Mouse (Mus musculus) adrenal gland (tissue): ENCODE results near the gene Helz2.
"Not testable (repeated sequence)": the region's sequence is repeated elsewhere in the genome, so short reads cannot be mapped to it uniquely, and the experiment has no call there.

Source experiments
- intact Hi-C: fragments of 180-260 bp; cut with DNase I; formaldehyde crosslinking; loops from one replicate; pipeline ENCODE4 v1.15.1; 2025

Gene Helz2

GRCm38 (mm10) chr2:181202422-181202821 is 39.4 kb downstream of the Helz2 start, which contains the start of gene Ptk6:
TSS of gene Ptk6 (minus strand) at chr2:181202789.
- intact Hi-C loops: no loop called here

- intact Hi-C loops: no loop called here
Observed at GRCm38 (mm10) chr2:181201606-181202005, 40.2 kb downstream of the Helz2 start.

- intact Hi-C loops: no loop called here
Observed at GRCm38 (mm10) chr2:181196628-181197300, 45.1 kb downstream of the Helz2 start.

GRCm38 (mm10) chr2:181193044-181193443 is 48.8 kb downstream of the Helz2 start:
- intact Hi-C loops: no loop called here

- intact Hi-C loops: no loop called here
Observed at GRCm38 (mm10) chr2:181191936-181192335, 49.9 kb downstream of the Helz2 start.

GRCm38 (mm10) chr2:181191385-181191784 is 50.4 kb downstream of the Helz2 start:
- intact Hi-C loops: not testable (repeated sequence)

- intact Hi-C loops: loop anchor here (5.0 kb wide), 1 partner anchor 53 kb away; the partner anchor contains the start of gene Helz2
Observed at GRCm38 (mm10) chr2:181189321-181189720, 52.5 kb downstream of the Helz2 start.

- intact Hi-C loops: loop anchor here (5.0 kb wide), 1 partner anchor 54 kb away; the partner anchor contains the start of gene Helz2
Observed at GRCm38 (mm10) chr2:181188681-181189080, 53.1 kb downstream of the Helz2 start.

- intact Hi-C loops: loop anchor here (2.0 to 5.0 kb wide), 2 partner anchors 55 to 147 kb away; partner anchors contain the start of gene Helz2
Observed at GRCm38 (mm10) chr2:181187121-181188000, 54.5 kb downstream of the Helz2 start, which contains the start of gene Ppdpf. TSS of gene Ppdpf (plus strand) at chr2:181187247.

- intact Hi-C loops: loop anchor here (2.0 to 5.0 kb wide), 2 partner anchors 56 to 148 kb away; partner anchors contain the start of gene Helz2
Observed at GRCm38 (mm10) chr2:181186635-181187034, 55.2 kb downstream of the Helz2 start.

- intact Hi-C loops: no loop called here
Observed at GRCm38 (mm10) chr2:181180898-181181297, 60.9 kb downstream of the Helz2 start.

GRCm38 (mm10) chr2:181178471-181178870 is 63.4 kb downstream of the Helz2 start:
- intact Hi-C loops: no loop called here

GRCm38 (mm10) chr2:181178015-181178414 is 63.8 kb downstream of the Helz2 start:
- intact Hi-C loops: no loop called here
